Mouse (Mus musculus): ENCODE measurements around the gene Tnpo2. TPM values are rescaled to one million over a fixed set of nuclear protein-coding genes. Genes with fewer than 3 reads are reported as not detected.
A peak's percentile ranks its signal among the peaks of the same experiment; 100 is the strongest.

Tnpo2 gene
- polyA plus RNA-seq (2015; fragmentation: Nextera tagmentation; extraction: Ambion mirVana), result 27.4 and 29.0 TPM in 2 replicates

- peak; percentile 95 for DNase-seq (ENCODE audit: low spot score)
These were observed at the start of gene Tnpo2 for GRCm38 (mm10) chr8:85036718-85037365. Tnpo2 (plus strand) TSS chr8:85036915.

GRCm38 (mm10) chr8:84987388-84987787 is 49.3 kb upstream of the Tnpo2 start:
- no peak for DNase-seq (ENCODE audit: low spot score)

GRCm38 (mm10) chr8:84987903-84988302 is 48.8 kb upstream of the Tnpo2 start:
- DNase-seq (ENCODE audit: low spot score), result no peak

GRCm38 (mm10) chr8:84989311-84989731 is 47.4 kb upstream of the Tnpo2 start:
- DNase-seq (ENCODE audit: low spot score), result no peak

- peak; percentile 86 for DNase-seq (ENCODE audit: low spot score)
These were observed 46.9 kb upstream of the Tnpo2 start for GRCm38 (mm10) chr8:84989810-84990209.

GRCm38 (mm10) chr8:84990349-84990748 is 46.4 kb upstream of the Tnpo2 start, which contains the start of gene Hook2:
Hook2 (plus strand) TSS chr8:84990603.
- DNase-seq (ENCODE audit: low spot score), result peak; percentile 97

GRCm38 (mm10) chr8:84990836-84991235 is 45.9 kb upstream of the Tnpo2 start:
- peak; percentile 46 for DNase-seq (ENCODE audit: low spot score)

GRCm38 (mm10) chr8:84994375-84994774 is 42.3 kb upstream of the Tnpo2 start:
- DNase-seq (ENCODE audit: low spot score), result no peak

- DNase-seq (ENCODE audit: low spot score), result peak; percentile 41
These were observed 41.0 kb upstream of the Tnpo2 start for GRCm38 (mm10) chr8:84995680-84996079.

- DNase-seq (ENCODE audit: low spot score), result no peak
These were observed 39.7 kb upstream of the Tnpo2 start for GRCm38 (mm10) chr8:84996978-84997377.

GRCm38 (mm10) chr8:84997649-84998295 is 38.9 kb upstream of the Tnpo2 start:
- DNase-seq (ENCODE audit: low spot score), result peak; percentile 94

- DNase-seq (ENCODE audit: low spot score), result peak; percentile 47
These were observed 29.0 kb upstream of the Tnpo2 start for GRCm38 (mm10) chr8:85007686-85008085.

- no peak for DNase-seq (ENCODE audit: low spot score)
These were observed 25.5 kb upstream of the Tnpo2 start for GRCm38 (mm10) chr8:85011242-85011641.

- DNase-seq (ENCODE audit: low spot score), result peak; percentile 87
These were observed 23.4 kb upstream of the Tnpo2 start for GRCm38 (mm10) chr8:85013230-85013840.

GRCm38 (mm10) chr8:85014431-85014830 is 22.3 kb upstream of the Tnpo2 start, which contains the start of gene Best2:
Best2 (minus strand) TSS chr8:85014531.
- DNase-seq (ENCODE audit: low spot score), result no peak

- DNase-seq (ENCODE audit: low spot score), result no peak
These were observed 20.0 kb upstream of the Tnpo2 start for GRCm38 (mm10) chr8:85016724-85017123.

GRCm38 (mm10) chr8:85017209-85017608 is 19.5 kb upstream of the Tnpo2 start:
- DNase-seq (ENCODE audit: low spot score), result no peak

- DNase-seq (ENCODE audit: low spot score), result no peak
These were observed 15.1 kb upstream of the Tnpo2 start for GRCm38 (mm10) chr8:85021514-85022055.

GRCm38 (mm10) chr8:85023846-85024245 is 12.9 kb upstream of the Tnpo2 start:
- no peak for DNase-seq (ENCODE audit: low spot score)

- DNase-seq (ENCODE audit: low spot score), result peak; percentile 94
These were observed 11.4 kb upstream of the Tnpo2 start, which contains the start of gene Asna1 for GRCm38 (mm10) chr8:85025098-85025932. Asna1 (minus strand) TSS chr8:85025281.

Measured in thymus, postnatal 0 days (tissue).